Mouse (Mus musculus) E14TG2a.4 (cell line): ENCODE results near the gene Dirc2.

Experiments used
- CTCF ChIP-seq: conservative IDR thresholded peaks from 2 replicates; pipeline ENCODE4 v1.5.1; 2014; ENCODE audit warnings: low read length
- NANOG ChIP-seq: IDR thresholded peaks from 2 replicates; pipeline ENCODE4 v1.6.1; 2014; ENCODE audit warnings: borderline replicate concordance, low read length, mixed read lengths
- POU5F1 ChIP-seq: IDR thresholded peaks from 2 replicates; pipeline ENCODE4 v1.6.1; 2014; ENCODE audit warnings: low read length, borderline replicate concordance

DNA sequence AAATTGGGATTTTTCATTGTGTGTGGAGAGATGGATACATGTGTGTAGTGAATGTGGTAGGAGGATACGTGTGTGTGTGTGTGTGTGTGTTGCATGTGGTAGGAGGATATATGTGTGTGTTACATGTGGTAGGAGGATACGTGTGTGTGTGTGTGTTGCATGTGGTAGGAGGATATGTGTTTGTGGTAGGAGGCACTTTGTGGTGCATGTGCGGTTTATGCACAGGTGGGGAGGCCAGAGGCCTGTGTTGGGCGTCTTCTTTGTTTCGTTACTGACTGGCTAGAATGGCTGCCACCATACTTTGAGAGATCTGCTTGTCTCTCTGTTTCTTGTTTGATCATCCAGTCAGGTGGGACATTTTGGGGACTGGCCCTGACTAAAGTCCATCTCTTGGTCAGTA is 27.5 kb downstream of the Dirc2 start:
- TF ChIP-seq NANOG (no peak), CTCF (no peak), POU5F1 (no peak)
